Mouse (Mus musculus): ENCODE measurements around the gene Mthfsd.

DNA sequence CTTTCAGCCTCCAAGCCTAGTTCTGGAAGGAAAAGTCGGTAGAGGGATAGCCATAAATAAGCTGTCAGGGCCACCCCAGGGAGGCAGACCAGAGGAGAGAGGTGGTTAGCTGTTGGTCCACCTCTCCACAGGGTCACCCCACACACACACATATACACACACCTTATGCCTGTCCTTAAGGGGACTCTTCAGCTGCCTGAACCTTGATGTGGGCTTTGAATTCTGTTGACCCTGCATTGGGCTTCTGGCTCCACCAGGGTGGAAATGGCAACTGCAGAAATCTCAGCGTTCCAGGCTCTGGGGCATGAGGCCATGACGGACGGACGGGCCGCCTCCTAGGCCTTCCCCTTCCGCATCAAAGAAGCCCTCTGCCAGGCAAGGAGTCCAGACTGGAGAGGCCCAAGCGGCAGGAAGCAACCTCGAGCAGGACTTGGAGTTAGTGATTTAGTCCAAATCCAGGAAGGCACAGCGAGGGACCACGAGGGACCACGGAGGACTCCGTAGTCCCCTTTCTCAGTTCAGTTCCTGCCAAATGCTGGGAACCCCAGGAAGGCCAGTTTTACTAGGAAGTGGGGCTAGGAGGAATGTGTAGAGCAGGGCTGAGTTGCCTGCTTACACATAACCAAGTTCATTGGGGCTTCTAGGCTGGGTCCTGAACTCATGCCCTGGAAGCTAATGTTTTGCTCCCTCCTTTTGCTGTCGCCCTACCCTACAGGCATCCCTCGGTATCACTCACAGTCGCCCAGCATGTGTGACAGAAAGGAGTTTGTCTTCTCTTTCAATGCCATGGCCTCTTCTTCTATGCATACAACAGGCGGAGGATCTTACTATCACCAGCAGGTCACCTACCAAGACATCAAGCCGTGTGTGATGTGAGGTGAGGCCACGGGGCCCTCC is 21.9 kb downstream of the Mthfsd start:
- TF ChIP-seq CTCF (IDR thresholded peaks at IDR 0.05; ENCODE audit: low read depth) (no peak), EP300 (IDR thresholded peaks at IDR 0.05; ENCODE audit: low read depth) (no peak)

Data from liver, postnatal 0 days (tissue).